Mouse (Mus musculus): ENCODE measurements around the gene Klhl2. TPM values are rescaled to one million over a fixed set of nuclear protein-coding genes. Genes with fewer than 3 reads are reported as not detected.

Gene Klhl2
- total RNA-seq, 2 experiments from 2014 or later: 13.3 to 17.2 TPM

GRCm38 (mm10) chr8:64777925-64778324 is 71.9 kb downstream of the Klhl2 start:
- DNase-seq: no peak
- intact Hi-C loops (cut with DNase I): loop anchor here (2.0 kb wide), 1 partner anchor 163 kb away; no protein-coding TSS in a partner anchor

GRCm38 (mm10) chr8:64774136-64774535 is 75.7 kb downstream of the Klhl2 start:
- intact Hi-C loops (cut with DNase I): no loop called here
- DNase-seq: no peak

GRCm38 (mm10) chr8:64770814-64771213 is 79.0 kb downstream of the Klhl2 start:
- intact Hi-C loops (cut with DNase I): no loop called here
- DNase-seq: no peak

GRCm38 (mm10) chr8:64769586-64769985 is 80.2 kb downstream of the Klhl2 start:
- DNase-seq: no peak
- intact Hi-C loops (cut with DNase I): no loop called here

GRCm38 (mm10) chr8:64768645-64769044 is 81.2 kb downstream of the Klhl2 start:
- intact Hi-C loops (cut with DNase I): no loop called here
- DNase-seq: no peak

- intact Hi-C loops (cut with DNase I): no loop called here
- DNase-seq: no peak
Observed at GRCm38 (mm10) chr8:64767047-64767446, 82.8 kb downstream of the Klhl2 start.

- DNase-seq: no peak
- intact Hi-C loops (cut with DNase I): loop anchor here (5.0 kb wide), 1 partner anchor 178 kb away; no protein-coding TSS in a partner anchor
Observed at GRCm38 (mm10) chr8:64764075-64764474, 85.7 kb downstream of the Klhl2 start.

- no peak for DNase-seq
- intact Hi-C loops (cut with DNase I): loop anchor here (5.0 kb wide), 1 partner anchor 180 kb away; no protein-coding TSS in a partner anchor
Observed at GRCm38 (mm10) chr8:64762751-64763150, 87.1 kb downstream of the Klhl2 start.

GRCm38 (mm10) chr8:64761430-64761829 is 88.4 kb downstream of the Klhl2 start:
- DNase-seq: no peak
- intact Hi-C loops (cut with DNase I): loop anchor here (5.0 kb wide), 1 partner anchor 181 kb away; no protein-coding TSS in a partner anchor

GRCm38 (mm10) chr8:64757956-64758355 is 91.9 kb downstream of the Klhl2 start:
- no peak for DNase-seq
- intact Hi-C loops (cut with DNase I): no loop called here

GRCm38 (mm10) chr8:64746215-64747058 is 103.4 kb downstream of the Klhl2 start:
- no peak for DNase-seq
- intact Hi-C loops (cut with DNase I): no loop called here

GRCm38 (mm10) chr8:64740547-64741211 is 109.1 kb downstream of the Klhl2 start:
- no peak for DNase-seq
- intact Hi-C loops (cut with DNase I): no loop called here

- intact Hi-C loops (cut with DNase I): no loop called here
- DNase-seq: no peak
Observed at GRCm38 (mm10) chr8:64738916-64739315, 110.9 kb downstream of the Klhl2 start.

- intact Hi-C loops (cut with DNase I): no loop called here
Observed at GRCm38 (mm10) chr8:64736767-64737323, 113.0 kb downstream of the Klhl2 start.

GRCm38 (mm10) chr8:64735161-64735560 is 114.7 kb downstream of the Klhl2 start:
- intact Hi-C loops (cut with DNase I): no loop called here
- DNase-seq: no peak

More at GRCm38 (mm10) chr8:64736767-64737323, 113.0 kb downstream of the Klhl2 start:
- no peak for DNase-seq

GRCm38 (mm10) chr8:64733271-64733943 is 116.4 kb downstream of the Klhl2 start, which contains the start of gene Msmo1:
Gene Msmo1, minus strand, starts transcription at chr8:64733792.
- intact Hi-C loops (cut with DNase I): loop anchor here (1.0 to 2.0 kb wide), 3 partner anchors 41 to 207 kb away; partner anchors contain the start of gene Cpe
- DNase-seq: peak; percentile 91 to 93

GRCm38 (mm10) chr8:64732596-64732995 is 117.2 kb downstream of the Klhl2 start:
- intact Hi-C loops (cut with DNase I): loop anchor here (2.0 kb wide), 2 partner anchors 40 to 208 kb away; partner anchors contain the start of gene Cpe
- DNase-seq: no peak

- DNase-seq: no peak
- intact Hi-C loops (cut with DNase I): no loop called here
Observed at GRCm38 (mm10) chr8:64728156-64728555, 121.7 kb downstream of the Klhl2 start.

- DNase-seq: no peak
- intact Hi-C loops (cut with DNase I): no loop called here
Observed at GRCm38 (mm10) chr8:64726190-64726695, 123.6 kb downstream of the Klhl2 start.

- intact Hi-C loops (cut with DNase I): no loop called here
- DNase-seq: no peak
Observed at GRCm38 (mm10) chr8:64723206-64723605, 126.6 kb downstream of the Klhl2 start.

All from heart, postnatal 36 days (tissue).